Mouse (Mus musculus): ENCODE measurements around the gene Peli2. TPM values are rescaled to one million over a fixed set of nuclear protein-coding genes. Genes with fewer than 3 reads are reported as not detected.

Gene Peli2
- polyA plus RNA-seq, 1 experiment from 2014 or later: 7.3 TPM

DNA sequence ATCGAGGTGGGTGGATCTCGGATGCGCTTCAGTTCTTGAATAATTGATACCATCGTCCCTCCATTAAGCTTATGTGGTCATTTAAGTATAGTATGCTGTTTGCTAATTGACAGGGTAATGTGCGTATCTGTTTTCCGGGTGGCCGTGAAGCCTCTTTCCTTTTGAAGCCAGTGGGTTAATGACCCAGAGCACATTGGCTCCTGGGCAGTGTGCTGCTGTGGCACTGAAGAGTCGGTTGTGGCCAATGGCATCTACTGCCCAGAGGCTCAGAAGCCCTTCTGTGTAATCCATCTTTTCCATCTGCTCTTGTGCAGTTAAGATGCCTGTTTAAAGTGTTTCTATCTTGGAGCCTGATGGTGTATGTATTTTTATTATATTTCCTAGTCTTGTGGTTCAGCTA lies 34.0 kb downstream of the Peli2 start:
- Histone ChIP-seq H3K27ac (no peak overlapping the region), H3K27me3 (ENCODE audit: insufficient read depth, low read length) (no peaks in the 10 kb centered on the region), H3K36me3 (ENCODE audit: insufficient read depth, low read length) (no peaks in the 10 kb centered on the region), H3K9ac (ENCODE audit: low read depth, low read length) (no peak overlapping the region), H3K4me1 (replicated peaks; ENCODE audit: insufficient read depth, low read length) (peaks cover 7% of the 10 kb centered on the region; the same call in 1 of the 2 replicates), H3K4me2 (ENCODE audit: low read length) (no peak overlapping the region), H3K9me3 (replicated peaks; ENCODE audit: low read length) (no peaks in the 10 kb centered on the region), H3K4me3 (replicated peaks; ENCODE audit: low read depth, low read length) (no peak overlapping the region)
- DNase-seq (ENCODE audit: low spot score): no peak
- no peak for TF ChIP-seq CTCF (IDR thresholded peaks at IDR 0.05; ENCODE audit: low read depth)
- ATAC-seq (replicated peaks; ENCODE audit: low FRiP score, low read depth): no peak
- WGBS: 29% methylated on average over 8 of the region's 8 CpGs

DNA sequence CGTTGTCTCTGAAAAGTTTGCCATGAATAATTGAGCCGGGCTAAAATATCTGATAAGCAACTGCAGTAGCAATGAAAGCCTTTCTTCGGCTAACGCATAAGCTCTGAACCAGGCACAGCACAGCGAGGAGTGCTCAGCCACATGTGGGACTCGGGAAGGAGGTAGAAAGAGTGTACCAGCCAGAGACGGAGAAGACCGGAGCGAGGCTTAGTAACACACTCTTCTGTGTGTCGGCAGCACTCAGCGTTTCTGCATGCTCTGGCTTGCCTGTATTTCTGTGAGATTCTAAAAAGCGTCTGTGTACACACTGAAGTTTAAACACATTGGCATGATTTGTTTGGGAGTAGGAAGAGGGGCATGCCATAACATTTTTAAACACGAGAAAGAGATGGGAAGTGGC lies 34.5 kb downstream of the Peli2 start:
- Histone ChIP-seq H3K4me1 (replicated peaks; ENCODE audit: insufficient read depth, low read length) (peaks cover 7% of the 10 kb centered on the region; the same call in 1 of the 2 replicates), H3K4me2 (ENCODE audit: low read length) (no peak overlapping the region), H3K9ac (ENCODE audit: low read depth, low read length) (no peak overlapping the region), H3K27ac (no peak overlapping the region), H3K27me3 (ENCODE audit: insufficient read depth, low read length) (no peaks in the 10 kb centered on the region), H3K36me3 (ENCODE audit: insufficient read depth, low read length) (no peaks in the 10 kb centered on the region), H3K9me3 (replicated peaks; ENCODE audit: low read length) (no peaks in the 10 kb centered on the region), H3K4me3 (replicated peaks; ENCODE audit: low read depth, low read length) (no peak overlapping the region)
- ATAC-seq (replicated peaks; ENCODE audit: low FRiP score, low read depth) (no peak), DNase-seq (ENCODE audit: low spot score) (no peak)
- no peak for TF ChIP-seq CTCF (IDR thresholded peaks at IDR 0.05; ENCODE audit: low read depth)
- 53% methylated on average over 13 of the region's 13 CpGs for WGBS

DNA sequence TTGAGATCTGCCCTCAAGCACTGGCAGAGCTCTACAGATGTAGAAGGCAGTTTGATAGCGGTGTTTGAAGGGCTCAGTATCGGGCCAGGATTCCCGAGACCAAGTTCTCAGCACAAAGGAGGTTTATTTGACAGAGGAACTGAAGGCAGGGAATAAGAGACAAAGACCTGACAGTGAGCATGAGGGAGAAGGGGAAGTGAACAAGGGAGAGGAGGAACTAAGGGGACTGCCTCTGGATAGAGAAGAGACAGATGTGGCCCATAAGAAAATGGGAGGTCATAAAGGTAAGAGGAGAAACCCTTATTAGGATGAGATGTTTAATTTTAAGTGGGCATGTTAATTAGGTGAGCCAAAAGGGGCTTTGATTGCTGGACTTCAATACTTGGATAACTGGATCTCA lies 36.5 kb downstream of the Peli2 start:
- ATAC-seq (replicated peaks; ENCODE audit: low FRiP score, low read depth) (no peak), DNase-seq (ENCODE audit: low spot score) (no peak)
- TF ChIP-seq CTCF (IDR thresholded peaks at IDR 0.05; ENCODE audit: low read depth): no peak
- H3K27me3 ChIP-seq (ENCODE audit: insufficient read depth, low read length): no peaks in the 10 kb centered on the region
- peaks cover 7% of the 10 kb centered on the region; the same call in 1 of the 2 replicates for H3K4me1 ChIP-seq (replicated peaks; ENCODE audit: insufficient read depth, low read length)
- no peak overlapping the region for H3K9ac ChIP-seq (ENCODE audit: low read depth, low read length)
- H3K27ac ChIP-seq: no peak overlapping the region
- H3K9me3 ChIP-seq (replicated peaks; ENCODE audit: low read length): no peaks in the 10 kb centered on the region
- 0 out of 2 replicates have a peak, but pooled peaks cover 4% of the 10 kb centered on the region for H3K36me3 ChIP-seq (ENCODE audit: insufficient read depth, low read length)
- no peak overlapping the region for H3K4me2 ChIP-seq (ENCODE audit: low read length)
- H3K4me3 ChIP-seq (replicated peaks; ENCODE audit: low read depth, low read length): no peak overlapping the region
- 93% methylated on average over 3 of the region's 3 CpGs for WGBS

- H3K27me3 ChIP-seq (ENCODE audit: insufficient read depth, low read length): no peaks in the 10 kb centered on the region
- TF ChIP-seq CTCF (IDR thresholded peaks at IDR 0.05; ENCODE audit: low read depth): no peak
- H3K4me1 ChIP-seq (replicated peaks; ENCODE audit: insufficient read depth, low read length): peaks cover 7% of the 10 kb centered on the region; the same call in 1 of the 2 replicates
- H3K4me2 ChIP-seq (ENCODE audit: low read length): no peak overlapping the region
- no peak for ATAC-seq (replicated peaks; ENCODE audit: low FRiP score, low read depth)
- 0 out of 2 replicates have a peak, but pooled peaks cover 4% of the 10 kb centered on the region for H3K36me3 ChIP-seq (ENCODE audit: insufficient read depth, low read length)
- H3K9me3 ChIP-seq (replicated peaks; ENCODE audit: low read length): no peaks in the 10 kb centered on the region
- no peak overlapping the region for H3K4me3 ChIP-seq (replicated peaks; ENCODE audit: low read depth, low read length)
- no peak for DNase-seq (ENCODE audit: low spot score)
- 79% methylated on average over 8 of the region's 8 CpGs for WGBS
- H3K9ac ChIP-seq (ENCODE audit: low read depth, low read length): no peak overlapping the region
- no peak overlapping the region for H3K27ac ChIP-seq
Measured at GRCm38 (mm10) chr14:48157835-48158234, 37.2 kb downstream of the Peli2 start.

DNA sequence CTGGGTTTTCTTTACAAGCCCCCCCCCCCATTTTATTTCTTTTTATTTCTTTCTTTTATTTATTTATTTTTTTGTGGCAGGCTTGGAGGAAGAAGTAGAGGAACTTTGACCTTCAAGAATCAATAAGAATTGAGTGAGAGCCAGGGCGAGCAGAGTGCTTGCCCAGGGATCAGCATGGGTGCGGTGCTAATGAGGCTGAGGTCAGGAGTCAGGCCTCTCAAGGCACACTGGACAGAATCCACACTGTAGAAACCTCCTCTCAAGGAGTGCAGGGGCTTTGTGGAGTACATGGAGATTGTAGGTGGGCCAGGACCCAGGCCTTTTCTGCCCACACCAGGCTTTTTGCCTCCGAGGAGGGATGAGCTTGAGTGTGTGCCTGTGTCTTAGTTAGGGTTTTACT lies 38.8 kb downstream of the Peli2 start:
- TF ChIP-seq CTCF (IDR thresholded peaks at IDR 0.05; ENCODE audit: low read depth): no peak
- DNase-seq (ENCODE audit: low spot score): no peak
- 68% methylated on average over 3 of the region's 3 CpGs for WGBS
- Histone ChIP-seq H3K4me1 (replicated peaks; ENCODE audit: insufficient read depth, low read length) (peaks cover 5% of the 10 kb centered on the region; the same call in 1 of the 2 replicates), H3K27me3 (ENCODE audit: insufficient read depth, low read length) (no peaks in the 10 kb centered on the region), H3K4me3 (replicated peaks; ENCODE audit: low read depth, low read length) (no peak overlapping the region), H3K9ac (ENCODE audit: low read depth, low read length) (no peak overlapping the region), H3K36me3 (ENCODE audit: insufficient read depth, low read length) (0 out of 2 replicates have a peak, but pooled peaks cover 4% of the 10 kb centered on the region), H3K4me2 (ENCODE audit: low read length) (no peak overlapping the region), H3K27ac (no peak overlapping the region), H3K9me3 (replicated peaks; ENCODE audit: low read length) (no peaks in the 10 kb centered on the region)
- no peak for ATAC-seq (replicated peaks; ENCODE audit: low FRiP score, low read depth)

DNA sequence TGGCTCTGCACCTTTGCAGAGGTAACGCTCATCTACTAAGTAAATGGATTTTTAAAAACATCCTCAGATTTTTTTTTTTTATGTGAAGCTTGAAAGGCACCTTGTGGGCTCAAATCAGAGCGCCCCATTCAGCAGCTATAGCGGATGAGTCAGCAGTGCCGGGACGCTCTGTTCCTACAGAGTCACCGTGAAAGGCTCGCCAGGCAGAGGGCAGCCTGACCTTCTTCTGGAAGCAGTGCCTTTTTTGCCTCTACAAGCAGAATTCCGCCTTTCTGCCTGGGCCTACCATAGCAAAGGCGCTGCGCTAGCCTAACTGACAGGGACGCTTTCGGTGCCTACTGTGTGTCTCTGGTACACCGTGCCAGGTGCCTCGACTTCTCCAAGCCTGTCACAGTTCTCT lies 41.8 kb downstream of the Peli2 start:
- no peak for ATAC-seq (replicated peaks; ENCODE audit: low FRiP score, low read depth)
- no peak overlapping the region for H3K9ac ChIP-seq (ENCODE audit: low read depth, low read length)
- H3K4me3 ChIP-seq (replicated peaks; ENCODE audit: low read depth, low read length): no peak overlapping the region
- no peaks in the 10 kb centered on the region for H3K4me1 ChIP-seq (replicated peaks; ENCODE audit: insufficient read depth, low read length)
- DNase-seq (ENCODE audit: low spot score): no peak
- no peaks in the 10 kb centered on the region for H3K9me3 ChIP-seq (replicated peaks; ENCODE audit: low read length)
- 94% methylated on average over 14 of the region's 14 CpGs for WGBS
- H3K36me3 ChIP-seq (ENCODE audit: insufficient read depth, low read length): 0 out of 2 replicates have a peak, but pooled peaks cover 4% of the 10 kb centered on the region
- H3K4me2 ChIP-seq (ENCODE audit: low read length): no peak overlapping the region
- no peak for TF ChIP-seq CTCF (IDR thresholded peaks at IDR 0.05; ENCODE audit: low read depth)
- no peaks in the 10 kb centered on the region for H3K27me3 ChIP-seq (ENCODE audit: insufficient read depth, low read length)
- H3K27ac ChIP-seq: no peak overlapping the region

DNA sequence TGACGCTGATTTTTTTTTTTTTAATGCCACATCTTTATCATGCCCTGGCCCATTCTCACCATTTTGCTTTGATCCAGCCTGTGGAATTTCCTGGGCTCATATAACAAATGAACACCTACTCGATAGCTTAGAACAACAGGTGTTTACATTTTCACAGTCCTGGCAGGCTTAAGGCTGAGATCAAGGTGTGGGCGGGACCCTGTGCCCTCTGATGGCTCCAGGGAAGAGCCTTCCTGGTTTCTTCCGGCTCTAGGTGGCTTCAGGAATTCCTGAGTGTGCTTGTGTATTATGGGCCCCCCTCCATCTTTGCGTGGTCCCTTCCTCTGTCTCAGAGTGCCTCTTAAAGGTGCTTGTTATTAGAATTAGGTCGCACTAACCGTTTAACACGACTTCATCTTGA lies 44.3 kb downstream of the Peli2 start:
- 36% methylated on average over 8 of the region's 8 CpGs for WGBS
- H3K9ac ChIP-seq (ENCODE audit: low read depth, low read length): no peak overlapping the region
- ATAC-seq (replicated peaks; ENCODE audit: low FRiP score, low read depth): no peak
- no peak overlapping the region for H3K4me2 ChIP-seq (ENCODE audit: low read length)
- no peaks in the 10 kb centered on the region for H3K9me3 ChIP-seq (replicated peaks; ENCODE audit: low read length)
- no peak for DNase-seq (ENCODE audit: low spot score)
- H3K4me1 ChIP-seq (replicated peaks; ENCODE audit: insufficient read depth, low read length): no peaks in the 10 kb centered on the region
- H3K27ac ChIP-seq: no peak overlapping the region
- no peak overlapping the region for H3K4me3 ChIP-seq (replicated peaks; ENCODE audit: low read depth, low read length)
- TF ChIP-seq CTCF (IDR thresholded peaks at IDR 0.05; ENCODE audit: low read depth): no peak
- 0 out of 2 replicates have a peak, but pooled peaks cover 4% of the 10 kb centered on the region for H3K36me3 ChIP-seq (ENCODE audit: insufficient read depth, low read length)
- no peaks in the 10 kb centered on the region for H3K27me3 ChIP-seq (ENCODE audit: insufficient read depth, low read length)
